Mouse (Mus musculus): ENCODE results near the gene Gm8677. TPM values are rescaled to one million over a fixed set of nuclear protein-coding genes. Genes with fewer than 3 reads are reported as not detected.
"Not testable (repeated sequence)": the region's sequence is repeated elsewhere in the genome, so short reads cannot be mapped to it uniquely, and the experiment has no call there.

Gene Gm8677
- not detected in 2 replicates for total RNA-seq (2015; ENCODE audit: low replicate concordance)
- not detected in 2 replicates for total RNA-seq (2017; ENCODE audit: low replicate concordance)

DNA sequence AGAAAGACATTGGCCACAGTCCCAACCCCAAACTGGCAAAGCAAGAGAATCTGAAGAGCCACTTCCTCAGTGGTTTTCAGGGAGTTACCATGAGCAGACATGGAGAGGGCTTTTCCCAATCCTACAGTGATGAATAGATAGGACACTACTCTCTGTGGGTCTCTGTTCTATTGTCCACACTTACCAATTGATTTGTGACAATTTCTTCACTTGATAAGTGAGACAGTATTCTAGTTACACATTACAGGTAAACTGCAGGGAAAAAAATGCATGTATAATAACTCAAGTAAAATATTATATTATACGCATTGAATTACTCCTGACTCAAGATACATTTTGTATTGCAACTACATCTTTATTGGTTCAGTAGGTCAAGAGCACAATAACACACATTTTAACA, at the start of gene Gm8677:
TSS of gene Gm8677 (minus strand) at position 101 of the 400 bp plus-strand sequence.
- ATAC-seq (replicated peaks; ENCODE audit: low FRiP score, poor library complexity, severe bottlenecking): not testable (repeated sequence)

DNA sequence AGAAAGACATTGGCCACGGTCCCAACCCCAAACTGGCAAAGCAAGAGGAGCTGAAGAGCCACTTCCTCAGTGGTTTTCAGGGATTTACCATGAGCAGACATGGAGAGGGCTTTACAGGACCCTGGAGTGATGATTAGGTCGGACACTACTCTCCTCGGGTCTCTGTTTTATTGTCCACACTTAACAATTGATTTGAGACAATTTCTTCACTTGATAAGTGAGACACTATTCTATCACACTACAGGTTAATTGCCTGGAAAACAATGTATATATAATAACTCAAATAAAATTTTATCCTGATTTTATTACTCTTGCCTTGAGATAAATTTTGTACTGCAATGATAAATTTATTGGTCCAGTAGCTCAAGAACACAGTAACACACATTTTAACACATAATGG, 30.6 kb upstream of the Gm8677 start, which contains the start of gene Gm4201:
TSS of gene Gm4201 (minus strand) at position 101 of the 400 bp plus-strand sequence.
- not testable (repeated sequence) for ATAC-seq (replicated peaks; ENCODE audit: low FRiP score, poor library complexity, severe bottlenecking)

DNA sequence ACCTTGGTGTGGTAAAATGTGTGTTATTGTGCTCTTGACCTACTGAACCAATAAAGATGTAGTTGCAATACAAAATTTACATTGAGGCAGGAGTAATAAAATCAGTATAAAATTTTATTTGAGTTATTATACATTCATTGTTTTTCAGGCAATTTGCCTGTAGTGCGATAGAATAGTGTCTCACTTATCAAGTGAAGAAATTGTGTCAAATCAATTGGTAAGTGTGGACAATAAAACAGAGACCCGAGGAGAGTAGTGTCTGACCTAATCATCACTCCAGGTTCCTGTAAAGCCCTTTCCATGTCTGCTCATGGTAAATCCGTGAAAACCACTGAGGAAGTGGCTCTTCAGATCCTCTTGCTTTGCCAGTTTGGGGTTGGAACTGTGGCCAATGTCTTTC, 12.0 kb downstream of the Gm8677 start, which contains the start of gene Vmn1r152:
TSS of gene Vmn1r152 (plus strand) at position 301 of the 400 bp plus-strand sequence.
- not testable (repeated sequence) for ATAC-seq (replicated peaks; ENCODE audit: low FRiP score, poor library complexity, severe bottlenecking)

DNA sequence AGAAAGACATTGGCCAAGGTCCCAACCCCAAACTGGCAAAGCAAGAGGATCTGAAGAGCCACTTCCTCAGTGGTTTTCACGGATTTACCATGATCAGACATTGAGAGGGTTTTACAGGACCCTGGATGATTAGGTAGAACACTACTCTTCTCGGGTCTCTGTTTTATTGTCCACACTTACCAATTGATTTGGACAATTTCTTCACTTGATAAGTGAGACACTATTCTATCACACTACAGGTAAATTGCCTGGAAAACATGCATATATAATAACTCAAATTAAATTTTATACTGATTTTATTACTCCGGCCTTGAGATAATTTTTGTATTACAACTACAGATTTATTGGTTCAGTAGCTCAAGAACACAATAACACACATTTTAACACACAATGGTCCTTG, 35.1 kb downstream of the Gm8677 start, which contains the start of gene Vmn1r151:
TSS of gene Vmn1r151 (minus strand) at position 101 of the 400 bp plus-strand sequence.
- not testable (repeated sequence) for ATAC-seq (replicated peaks; ENCODE audit: low FRiP score, poor library complexity, severe bottlenecking)

Other genes starting within 250 kb of the Gm8677 start
- not detected in 2 replicates for gene Gm4187, start 205.2 kb downstream of the Gm8677 start, total RNA-seq (2015; ENCODE audit: low replicate concordance)
- not detected in 2 replicates for gene Gm4187, start 205.2 kb downstream of the Gm8677 start, total RNA-seq (2017; ENCODE audit: low replicate concordance)
- gene Gm8660, start 163.8 kb downstream of the Gm8677 start, total RNA-seq (2015; ENCODE audit: low replicate concordance): not detected in 2 replicates
- gene Gm8660, start 163.8 kb downstream of the Gm8677 start, total RNA-seq (2017; ENCODE audit: low replicate concordance): not detected in 2 replicates
- gene Vmn1r148, start 121.3 kb downstream of the Gm8677 start, total RNA-seq (2015; ENCODE audit: low replicate concordance): not detected in 2 replicates
- gene Vmn1r148, start 121.3 kb downstream of the Gm8677 start, total RNA-seq (2017; ENCODE audit: low replicate concordance): not detected in 2 replicates
- gene Vmn1r149, start 96.7 kb downstream of the Gm8677 start, total RNA-seq (2015; ENCODE audit: low replicate concordance): not detected in 2 replicates
- not detected in 2 replicates for gene Vmn1r149, start 96.7 kb downstream of the Gm8677 start, total RNA-seq (2017; ENCODE audit: low replicate concordance)
- gene Gm10665, start 70.8 kb downstream of the Gm8677 start, total RNA-seq (2015; ENCODE audit: low replicate concordance): not detected in 2 replicates
- not detected in 2 replicates for gene Gm10665, start 70.8 kb downstream of the Gm8677 start, total RNA-seq (2017; ENCODE audit: low replicate concordance)
- gene Vmn1r151, start 35.2 kb downstream of the Gm8677 start, total RNA-seq (2015; ENCODE audit: low replicate concordance): not detected in 2 replicates
- gene Vmn1r151, start 35.2 kb downstream of the Gm8677 start, total RNA-seq (2017; ENCODE audit: low replicate concordance): not detected in 2 replicates
- not detected in 2 replicates for gene Vmn1r152, start 11.9 kb downstream of the Gm8677 start, total RNA-seq (2015; ENCODE audit: low replicate concordance)
- not detected in 2 replicates for gene Vmn1r152, start 11.9 kb downstream of the Gm8677 start, total RNA-seq (2017; ENCODE audit: low replicate concordance)
- gene Gm4201, start 30.5 kb upstream of the Gm8677 start, total RNA-seq (2015; ENCODE audit: low replicate concordance): not detected in 2 replicates
- not detected in 2 replicates for gene Gm4201, start 30.5 kb upstream of the Gm8677 start, total RNA-seq (2017; ENCODE audit: low replicate concordance)
- gene Gm4565, start 53.2 kb upstream of the Gm8677 start, total RNA-seq (2015; ENCODE audit: low replicate concordance): not detected in 2 replicates
- gene Gm4565, start 53.2 kb upstream of the Gm8677 start, total RNA-seq (2017; ENCODE audit: low replicate concordance): not detected in 2 replicates
- gene Vmn1r155, start 123.1 kb upstream of the Gm8677 start, total RNA-seq (2015; ENCODE audit: low replicate concordance): not detected in 2 replicates
- gene Vmn1r155, start 123.1 kb upstream of the Gm8677 start, total RNA-seq (2017; ENCODE audit: low replicate concordance): not detected in 2 replicates
- not detected in 2 replicates for gene Gm8693, start 157.4 kb upstream of the Gm8677 start, total RNA-seq (2015; ENCODE audit: low replicate concordance)
- gene Gm8693, start 157.4 kb upstream of the Gm8677 start, total RNA-seq (2017; ENCODE audit: low replicate concordance): not detected in 2 replicates
- not detected in 2 replicates for gene Gm4567, start 184.8 kb upstream of the Gm8677 start, total RNA-seq (2015; ENCODE audit: low replicate concordance)
- not detected in 2 replicates for gene Gm4567, start 184.8 kb upstream of the Gm8677 start, total RNA-seq (2017; ENCODE audit: low replicate concordance)
- not detected in 2 replicates for gene Vmn1r157, start 226.8 kb upstream of the Gm8677 start, total RNA-seq (2015; ENCODE audit: low replicate concordance)
- gene Vmn1r157, start 226.8 kb upstream of the Gm8677 start, total RNA-seq (2017; ENCODE audit: low replicate concordance): not detected in 2 replicates